Mouse (Mus musculus): ENCODE data around the gene Ctdnep1.
A peak's percentile ranks its signal among the peaks of the same experiment; 100 is the strongest.

Gene Ctdnep1

GRCm38 (mm10) chr11:69984431-69984830 lies 3.5 kb downstream of the Ctdnep1 start:
- DNase-seq = no peak

- no peak for DNase-seq
Observed at GRCm38 (mm10) chr11:69989949-69990348, 9.0 kb downstream of the Ctdnep1 start.

- DNase-seq = peak; percentile 98
Observed at GRCm38 (mm10) chr11:69990850-69991691, 10.1 kb downstream of the Ctdnep1 start, which contains the start of gene Gabarap. Gene Gabarap, plus strand, starts transcription at chr11:69991143.

GRCm38 (mm10) chr11:69991711-69992110 lies 10.8 kb downstream of the Ctdnep1 start:
- no peak for DNase-seq

- peak; percentile 44 for DNase-seq
Observed at GRCm38 (mm10) chr11:69992396-69992795, 11.4 kb downstream of the Ctdnep1 start.

- no peak for DNase-seq
Observed at GRCm38 (mm10) chr11:69992932-69993331, 12.0 kb downstream of the Ctdnep1 start.

GRCm38 (mm10) chr11:69994401-69995090 lies 13.6 kb downstream of the Ctdnep1 start:
- no peak for DNase-seq

GRCm38 (mm10) chr11:69995391-69995960 lies 14.5 kb downstream of the Ctdnep1 start, which contains the start of gene Phf23:
Gene Phf23, plus strand, starts transcription at chr11:69995777.
- DNase-seq = peak; percentile 98

GRCm38 (mm10) chr11:69996161-69997061 lies 15.5 kb downstream of the Ctdnep1 start:
- DNase-seq = peak; percentile 38

- DNase-seq = peak; percentile 95
Observed at GRCm38 (mm10) chr11:69997070-69997509, 16.1 kb downstream of the Ctdnep1 start.

- DNase-seq = no peak
Observed at GRCm38 (mm10) chr11:69998567-69999491, 17.9 kb downstream of the Ctdnep1 start.

GRCm38 (mm10) chr11:69999666-70000065 lies 18.7 kb downstream of the Ctdnep1 start:
- no peak for DNase-seq

GRCm38 (mm10) chr11:70000396-70000898 lies 19.5 kb downstream of the Ctdnep1 start, which contains the start of gene Dvl2:
Gene Dvl2, plus strand, starts transcription at chr11:70000595.
- DNase-seq = peak; percentile 95

- DNase-seq = no peak
Observed at GRCm38 (mm10) chr11:70001159-70001558, 20.2 kb downstream of the Ctdnep1 start.

- peak; percentile 50 for DNase-seq
Observed at GRCm38 (mm10) chr11:70001865-70002264, 20.9 kb downstream of the Ctdnep1 start.

- no peak for DNase-seq
Observed at GRCm38 (mm10) chr11:70002471-70002870, 21.5 kb downstream of the Ctdnep1 start.

GRCm38 (mm10) chr11:70005521-70005920 lies 24.6 kb downstream of the Ctdnep1 start:
- no peak for DNase-seq

- DNase-seq = no peak
Observed at GRCm38 (mm10) chr11:70010033-70010432, 29.1 kb downstream of the Ctdnep1 start.

GRCm38 (mm10) chr11:70010548-70010947 lies 29.6 kb downstream of the Ctdnep1 start:
- DNase-seq = no peak

GRCm38 (mm10) chr11:70010961-70011360 lies 30.0 kb downstream of the Ctdnep1 start:
- DNase-seq = no peak

- DNase-seq = no peak
Observed at GRCm38 (mm10) chr11:70012931-70013330, 32.0 kb downstream of the Ctdnep1 start.
